Mouse (Mus musculus): ENCODE data around the gene Gm3248.
"Not testable (repeated sequence)": the region's sequence is repeated elsewhere in the genome, so short reads cannot be mapped to it uniquely, and the experiment has no call there.

- TF ChIP-seq CTCF, POLR2A (IDR thresholded peaks at IDR 0.05; ENCODE audit: extremely low read depth, insufficient read depth, low read length): not testable (repeated sequence)
Measured at GRCm38 (mm10) chr14:5961635-5962034, at the start of gene Gm3248.

Data from cortical plate, adult 2 months (tissue).